Mouse (Mus musculus) megakaryocyte-erythroid progenitor cell, adult 5-6 weeks (primary cell): ENCODE results near the gene Gm10964. TPM values are rescaled to one million over a fixed set of nuclear protein-coding genes. Genes with fewer than 3 reads are reported as not detected.

ENCODE experiments used
- ATAC-seq: replicated peaks from 2 replicates; pipeline ENCODE4 v1.8.0; 2016; ENCODE audit warnings: mild to moderate bottlenecking, inconsistent platforms; ENCODE audit not compliant: severe bottlenecking, poor library complexity, low FRiP score, low TSS enrichment
- total RNA-seq, 2 experiments: library from RNA; stranded (forward) in 1 of 2; stranded (reverse) in 1 of 2; fragments of 200-1000, 215-1000 nt in 1 of 2; fragments of >200 nt in 1 of 2; fragmentation: Nextera tagmentation in 1 of 2; gene quantifications; 2 replicates each; pipeline ENCODE4 v1.2.3; 2014 to 2017

Gm10964 gene
- total RNA-seq, 2 experiments from 2014 or later: not detected

DNA sequence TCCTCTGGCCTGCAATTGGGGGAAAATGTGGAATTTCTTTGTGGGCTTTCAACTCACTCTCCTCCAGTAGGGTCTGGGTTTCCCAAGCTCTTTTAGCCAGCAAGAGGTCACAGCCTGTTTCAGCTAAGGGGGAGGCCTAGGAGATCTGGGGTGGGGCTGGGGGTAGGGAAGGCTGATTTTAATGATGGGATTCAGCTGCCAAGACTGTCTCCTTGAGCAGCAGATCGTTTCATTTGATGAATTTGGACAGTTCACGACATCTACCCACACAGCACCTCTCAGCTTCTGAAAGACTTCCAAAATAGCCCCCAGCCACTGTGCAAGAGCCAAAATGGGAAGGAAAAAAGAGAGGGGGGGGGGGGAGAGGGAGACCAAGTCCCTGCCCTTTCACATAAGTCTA lies 6.0 kb upstream of the Gm10964 start:
- ATAC-seq: no peak

DNA sequence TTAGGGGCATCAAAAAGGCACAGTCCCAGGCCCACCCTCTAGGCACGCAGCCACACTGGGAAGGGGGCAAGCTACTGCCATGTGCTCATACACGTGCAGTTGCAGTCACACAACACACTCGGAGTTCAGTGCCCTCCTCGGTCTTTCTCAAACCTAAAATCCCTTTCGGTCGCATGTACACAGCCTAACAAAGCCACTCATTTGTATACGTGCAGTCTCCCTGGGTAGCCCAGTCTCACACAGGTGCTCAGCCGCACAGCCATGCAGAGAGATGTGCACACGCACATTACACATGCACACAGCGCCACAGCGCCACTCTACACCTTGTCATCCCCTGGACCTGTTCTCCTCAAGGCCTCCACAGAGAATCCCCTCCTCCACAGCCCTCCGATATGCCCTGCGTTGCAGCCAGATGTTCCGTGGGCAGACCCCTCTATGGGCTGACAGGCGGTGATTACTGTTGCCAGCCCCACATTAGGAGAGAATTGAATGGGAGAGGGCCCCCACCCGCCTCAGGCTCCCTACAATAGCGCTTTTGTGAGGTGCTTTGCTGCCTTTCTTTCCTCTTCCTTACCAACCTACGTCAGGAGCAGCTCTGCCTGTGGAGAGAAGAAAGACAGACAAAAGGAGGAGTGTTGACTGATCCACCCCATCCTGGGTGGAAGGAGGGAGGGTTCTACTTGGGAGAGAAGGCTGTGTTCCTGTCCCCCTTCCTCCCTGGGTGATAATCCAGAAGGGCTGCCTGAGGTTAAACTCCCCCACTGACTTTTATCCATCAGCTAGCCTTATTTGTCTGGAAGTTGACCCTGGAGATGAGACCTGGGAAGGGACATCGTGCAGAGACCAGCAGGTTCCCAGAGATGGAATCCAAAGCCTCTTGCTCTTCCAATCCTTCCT lies 5.1 kb upstream of the Gm10964 start:
- ATAC-seq: no peak

DNA sequence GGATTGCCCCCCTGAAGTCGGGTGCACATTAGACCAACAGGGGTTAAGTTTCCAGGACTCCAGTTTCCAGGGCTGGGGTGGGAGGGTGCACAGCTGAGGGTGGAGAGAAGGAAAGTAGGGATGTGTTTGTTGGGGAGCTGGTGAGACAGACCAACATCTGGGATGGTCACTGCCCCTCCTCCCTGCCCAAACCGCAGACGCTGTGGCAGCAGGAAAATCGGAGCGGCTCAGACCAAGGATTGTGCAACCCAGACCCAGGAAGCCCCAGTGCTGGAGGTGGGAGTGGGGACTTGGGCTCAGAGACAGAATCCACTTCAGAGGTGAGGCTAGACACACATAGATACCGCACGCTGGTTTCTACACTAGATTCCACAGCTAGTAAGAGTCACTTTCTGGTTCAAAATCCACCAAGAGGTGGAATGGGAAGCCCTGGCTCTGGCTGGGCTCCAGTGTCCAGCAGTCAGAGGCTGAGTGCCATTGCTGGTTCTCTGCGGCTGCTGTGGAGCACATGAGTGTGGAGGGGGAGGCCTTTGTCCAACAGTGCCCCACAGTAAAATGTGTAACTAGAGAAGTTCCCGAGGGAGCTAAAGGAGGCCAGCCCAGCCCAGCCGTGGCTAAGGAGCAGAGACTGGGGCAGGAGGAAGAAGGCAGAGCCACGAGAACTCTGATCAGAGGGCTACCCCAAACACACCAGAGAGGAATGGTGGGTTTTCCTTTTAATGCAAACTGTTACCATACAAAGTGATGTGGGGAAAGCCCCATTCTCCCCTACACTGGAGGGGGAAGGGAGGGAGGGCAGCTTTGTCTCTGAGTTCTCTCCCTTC lies 4.3 kb upstream of the Gm10964 start:
- ATAC-seq: no peak

DNA sequence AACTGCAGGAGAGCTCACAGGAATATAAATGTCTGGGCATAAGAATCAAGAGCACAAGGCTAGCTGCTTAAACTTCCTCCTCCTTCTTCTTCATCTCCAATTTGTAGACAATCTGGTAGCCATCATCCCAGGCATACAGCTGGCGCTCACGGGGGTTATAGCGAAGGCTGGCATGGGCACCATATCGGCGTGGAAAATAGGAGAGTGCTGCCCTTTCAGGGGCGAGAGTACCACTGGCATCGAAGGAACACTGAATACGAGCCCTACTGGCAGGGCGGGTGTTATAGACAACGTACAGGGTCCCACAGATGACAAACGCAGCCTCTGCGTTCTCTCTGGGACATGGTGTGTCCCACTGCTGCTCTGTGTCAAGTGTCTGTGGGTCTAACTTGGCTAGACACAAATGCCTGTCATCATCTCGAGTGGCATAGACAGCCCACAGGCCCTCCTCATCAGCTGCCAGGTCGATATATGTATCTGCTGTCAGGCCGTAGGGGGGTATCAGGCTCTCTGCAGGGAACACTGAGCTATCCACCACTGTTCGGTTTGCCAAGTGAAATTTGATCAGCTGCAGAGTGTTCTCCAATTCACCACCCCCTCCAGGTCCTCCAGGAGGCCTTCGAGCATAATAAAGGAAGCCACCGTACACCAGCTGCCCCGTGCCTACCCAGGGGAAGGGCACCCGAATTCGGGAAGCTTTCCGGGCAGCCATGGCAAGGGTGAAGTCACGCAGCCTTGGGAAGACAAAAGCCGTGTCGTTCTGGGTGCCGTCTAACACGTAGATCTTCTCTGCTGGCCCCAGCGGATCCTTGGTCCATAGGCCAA lies 3.2 kb upstream of the Gm10964 start:
- no peak for ATAC-seq

DNA sequence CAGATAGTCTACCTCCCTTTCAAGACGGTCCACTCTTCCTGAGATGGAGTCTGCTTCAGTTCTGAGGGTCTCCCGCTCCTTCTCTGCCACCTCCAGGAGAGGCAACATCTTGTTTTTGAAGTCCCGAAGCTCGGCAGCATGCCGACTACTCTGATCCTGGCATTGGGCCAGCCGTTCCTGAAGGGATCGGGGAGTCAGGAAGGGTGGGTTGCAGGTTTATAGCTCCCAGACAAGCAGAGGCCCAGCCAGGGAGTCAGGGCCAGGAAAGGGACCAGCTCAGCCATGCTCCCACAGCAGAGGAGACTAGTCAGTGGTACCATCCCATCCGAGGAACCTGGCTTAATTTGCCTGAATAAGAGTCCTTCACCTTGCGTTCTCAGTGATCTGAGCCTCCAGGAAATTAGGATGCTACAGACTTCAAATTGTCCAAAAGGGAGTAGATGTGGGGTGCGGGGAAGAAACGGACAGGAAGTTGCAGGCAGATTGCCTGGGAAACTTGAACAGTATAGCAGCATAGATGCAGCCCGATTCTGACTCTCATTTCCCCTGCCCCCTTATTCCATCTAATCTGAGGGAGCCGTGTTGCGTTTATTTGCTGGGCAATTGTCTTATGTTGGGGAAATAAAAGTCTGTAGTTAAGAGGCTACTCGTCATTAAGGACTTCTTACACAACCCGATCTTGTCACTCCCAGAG lies 2.0 kb upstream of the Gm10964 start:
- no peak for ATAC-seq

DNA sequence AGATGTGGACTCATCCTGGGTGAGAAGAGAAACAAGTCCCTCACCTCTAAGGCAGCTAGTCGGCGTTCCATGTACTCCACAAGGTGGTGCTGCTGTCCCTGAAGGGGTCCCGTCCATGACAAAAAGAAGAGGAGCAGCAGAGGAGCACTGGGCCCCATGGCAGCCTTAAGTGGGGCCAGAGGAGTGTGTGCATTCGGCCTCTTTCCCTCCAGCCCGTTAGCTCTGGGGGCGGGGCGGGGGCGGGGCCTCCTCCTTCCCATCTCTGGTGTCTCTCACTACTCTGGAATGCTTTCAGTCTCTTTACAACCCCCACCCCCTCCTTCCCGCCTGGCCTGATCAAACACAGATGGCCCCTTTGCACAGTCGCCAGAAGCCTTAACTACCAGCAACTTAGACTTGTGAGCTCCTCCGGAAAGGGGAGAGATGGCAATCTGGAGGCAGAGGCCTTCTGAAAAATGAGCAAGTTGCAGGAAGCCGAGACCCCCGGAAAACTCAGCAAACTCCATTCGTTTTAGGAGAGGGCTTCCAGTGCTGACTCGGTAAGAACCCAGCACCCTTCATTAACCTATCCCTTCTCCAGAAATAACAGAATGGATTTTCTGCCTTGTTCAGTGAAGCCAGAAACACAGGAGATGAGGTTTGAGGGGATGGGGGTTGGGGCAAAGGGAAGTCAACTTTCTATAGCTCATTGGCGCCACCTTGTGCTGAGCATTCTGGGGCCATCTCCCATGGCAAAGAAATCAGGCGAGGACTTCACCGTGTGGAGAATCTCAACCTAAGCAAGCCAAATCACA lies 1.2 kb upstream of the Gm10964 start, which contains the start of gene Olfml3:
Gene Olfml3, minus strand, starts transcription at position 224 of the 794 bp plus-strand sequence.
- peak; percentile 81 for ATAC-seq

DNA sequence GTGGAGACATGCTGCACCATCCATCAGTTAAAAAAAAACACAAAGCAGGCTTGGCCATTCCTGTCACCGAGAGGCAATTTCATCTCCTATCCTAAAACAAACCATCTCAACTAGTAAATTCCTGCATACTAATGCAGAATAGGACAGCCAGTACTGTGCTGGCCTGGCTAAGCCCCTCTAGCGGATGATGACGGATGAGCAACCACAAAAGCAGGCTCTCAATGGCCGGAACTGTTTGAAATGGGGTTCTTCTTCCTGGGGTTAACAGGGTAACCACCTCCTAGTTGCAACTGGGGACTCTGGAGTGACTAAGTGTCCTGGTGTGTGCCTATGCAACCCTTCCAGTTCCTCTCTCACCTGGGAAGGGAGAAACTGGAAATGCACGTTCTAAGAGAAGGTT lies 1.2 kb downstream of the Gm10964 start:
- no peak for ATAC-seq

DNA sequence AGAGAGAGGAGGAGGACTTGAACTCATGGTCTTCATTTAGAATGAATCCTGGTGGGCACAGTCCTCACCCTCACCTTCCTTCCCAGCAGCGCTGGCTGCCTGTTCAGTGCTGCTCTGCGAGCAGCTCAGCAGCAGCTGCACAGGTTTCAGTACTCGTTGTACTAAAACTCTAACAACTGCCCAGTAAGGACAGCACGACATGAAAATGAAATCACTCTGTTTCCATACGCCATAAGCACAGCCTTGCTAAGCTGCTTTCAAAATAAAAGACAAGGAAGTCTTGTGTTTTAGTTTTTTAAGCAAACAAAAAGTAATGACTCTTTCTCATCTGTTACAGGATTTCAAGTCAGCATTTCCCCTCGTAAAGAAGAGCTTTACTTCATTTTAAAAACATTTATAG lies 4.0 kb downstream of the Gm10964 start:
- ATAC-seq: no peak

DNA sequence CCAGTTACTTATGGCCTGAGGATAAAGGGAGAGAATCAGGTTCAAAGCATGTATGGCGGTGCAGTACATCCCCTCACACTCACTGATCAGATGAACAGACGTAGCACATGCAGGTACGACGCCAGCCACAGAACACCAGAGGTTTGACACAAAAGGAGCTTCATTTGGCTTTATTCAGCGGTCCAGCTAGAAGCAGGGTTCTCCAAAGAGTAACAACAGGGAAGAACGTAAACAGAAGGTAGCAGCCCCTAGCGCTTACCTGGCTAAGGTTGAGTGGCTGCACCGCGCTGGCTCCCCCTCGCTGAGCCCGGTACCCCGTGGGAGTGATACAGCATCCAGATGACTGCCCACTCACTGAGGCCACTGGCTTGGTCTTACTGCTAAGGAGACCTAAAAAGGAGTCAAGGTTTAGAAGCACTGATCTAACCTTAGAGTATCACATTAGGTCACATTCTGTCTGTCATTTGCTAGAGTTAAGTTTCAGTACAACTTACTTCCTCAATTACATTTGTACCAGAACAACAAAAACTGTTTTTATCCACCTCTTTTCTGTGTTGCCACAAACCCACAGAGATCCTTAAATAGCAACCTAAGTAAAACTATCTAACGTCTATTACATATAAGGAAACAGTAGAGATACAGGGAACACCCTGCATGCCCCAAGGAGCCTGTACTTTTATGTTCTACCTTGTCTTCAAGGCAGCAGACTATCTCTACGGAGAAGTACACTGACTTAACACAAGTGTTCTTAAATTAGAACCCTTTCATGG lies 6.0 kb downstream of the Gm10964 start:
- no peak for ATAC-seq

DNA sequence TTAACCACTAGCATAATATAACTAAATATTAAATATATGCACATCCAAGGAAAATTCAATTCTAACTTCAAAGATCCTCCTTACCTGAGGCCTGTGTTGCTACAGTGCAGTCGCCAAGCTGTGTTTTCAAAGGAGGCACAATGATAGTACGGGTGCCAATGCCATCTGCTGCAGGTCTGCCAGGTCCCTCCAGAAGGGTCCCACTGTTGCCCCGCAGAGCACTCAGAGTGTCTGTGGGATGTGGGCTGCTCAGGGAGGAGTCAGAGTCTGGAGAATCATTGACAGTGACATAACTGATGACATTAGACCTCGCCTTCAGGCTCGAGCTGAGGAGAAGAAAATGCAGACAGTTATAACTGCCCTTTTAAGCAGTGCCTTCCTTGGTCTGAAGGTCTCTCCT lies 7.5 kb downstream of the Gm10964 start:
- no peak for ATAC-seq

DNA sequence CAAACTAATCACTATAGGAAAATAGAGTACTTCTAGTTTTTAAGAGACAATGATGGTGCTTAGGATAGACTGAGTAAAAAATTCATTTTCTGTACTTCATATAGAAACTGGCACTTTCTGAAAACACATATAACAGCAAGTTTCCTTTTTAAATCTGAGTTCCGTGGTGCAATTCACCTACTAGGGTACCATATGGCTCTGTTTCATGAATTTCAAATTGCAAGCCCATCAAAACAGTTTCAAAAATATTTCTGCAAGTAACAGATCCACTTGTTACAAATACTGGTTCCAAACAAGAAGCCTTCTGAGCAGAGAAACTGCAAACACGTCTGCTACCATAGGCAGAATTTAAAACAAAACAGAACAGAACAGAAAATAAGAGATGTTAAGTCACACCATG lies 12.4 kb downstream of the Gm10964 start:
- ATAC-seq: no peak

DNA sequence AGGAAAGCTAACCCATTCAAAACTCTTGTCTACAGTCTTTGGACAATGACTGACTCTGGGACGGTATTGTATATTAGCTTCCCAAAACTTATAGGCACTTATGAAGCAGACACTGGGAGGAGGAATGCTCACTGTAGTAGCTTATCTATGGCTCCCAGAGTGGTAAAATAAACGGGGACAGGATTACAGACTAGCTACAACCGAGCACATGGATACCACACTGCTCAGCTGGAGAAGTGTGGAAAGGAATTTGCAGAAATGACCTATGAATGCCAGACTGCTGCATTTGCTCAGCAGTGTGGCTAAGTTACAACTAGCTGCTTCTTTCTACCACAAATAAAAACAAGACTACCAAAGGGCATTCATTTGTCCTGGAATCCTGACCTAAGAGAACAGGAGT lies 16.2 kb downstream of the Gm10964 start:
- ATAC-seq: no peak

DNA sequence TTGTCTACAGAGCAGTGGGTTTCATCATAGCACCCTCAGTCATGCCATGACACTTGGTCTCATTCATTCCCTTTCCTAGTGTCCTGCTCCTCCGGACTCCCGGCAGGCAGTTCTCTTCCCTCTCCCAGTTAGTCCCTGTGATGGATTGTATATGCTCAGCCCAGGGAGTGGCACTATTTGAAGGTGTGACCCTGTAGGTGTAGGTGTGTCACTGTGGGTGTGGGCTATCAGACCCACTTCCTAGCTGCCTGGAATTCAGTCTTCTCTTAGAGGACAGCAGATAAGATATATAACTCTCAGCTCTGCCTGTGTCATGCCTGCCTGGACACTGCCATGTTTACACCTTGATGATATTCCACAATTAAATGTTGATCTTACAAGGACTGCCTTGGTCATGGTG lies 17.8 kb downstream of the Gm10964 start:
- ATAC-seq: no peak

DNA sequence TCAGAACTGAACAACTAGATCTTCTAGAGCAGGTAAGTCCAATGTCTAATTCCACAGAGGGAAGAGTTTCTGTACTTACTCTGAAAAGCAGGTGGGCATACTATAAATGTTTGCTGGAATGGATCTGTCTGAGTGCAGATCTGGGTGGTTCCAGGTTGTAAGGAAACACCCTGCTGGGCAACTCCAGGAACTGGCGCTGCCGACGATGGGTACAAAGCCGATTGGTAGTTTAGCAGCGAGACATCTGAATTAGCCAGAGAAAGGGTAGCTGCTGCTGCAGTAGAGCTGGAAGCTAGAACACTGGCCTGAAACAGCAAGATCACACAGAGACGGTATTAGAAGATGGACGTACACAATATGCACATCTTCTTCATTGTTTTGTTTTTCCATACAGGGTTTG lies 19.3 kb downstream of the Gm10964 start:
- ATAC-seq: no peak

DNA sequence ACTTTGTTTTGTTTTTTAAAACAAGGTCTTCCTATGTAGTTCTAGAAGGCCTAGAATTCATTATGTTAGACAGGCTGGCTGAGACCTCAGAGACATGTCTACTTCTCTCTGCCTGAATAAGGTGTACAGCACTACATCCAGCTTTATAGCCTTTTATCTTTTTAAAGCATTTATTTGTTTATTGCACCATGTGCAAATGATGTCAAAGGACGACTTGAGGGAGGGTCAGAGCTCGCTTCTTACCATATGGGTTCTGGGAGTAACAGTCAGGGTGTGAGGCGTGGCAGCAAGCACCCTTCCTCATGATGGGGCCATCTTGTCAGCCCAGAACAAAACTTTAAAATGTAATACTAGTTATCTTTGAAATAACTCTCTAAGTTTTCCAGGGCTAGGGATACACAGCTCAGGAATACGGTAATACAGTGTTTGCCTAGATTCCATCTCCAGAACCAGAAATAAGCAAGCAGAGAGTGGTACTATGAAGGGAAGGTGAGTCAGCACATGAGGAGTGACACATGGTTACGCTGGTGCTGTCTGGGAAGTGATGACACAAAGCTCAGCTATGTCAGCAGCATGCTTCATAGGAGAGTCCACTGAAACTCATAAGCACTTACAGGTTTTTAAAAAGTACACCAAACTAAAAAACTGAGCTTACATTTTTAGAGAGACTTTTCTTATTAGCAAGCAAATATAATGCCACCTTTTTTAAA lies 20.2 kb downstream of the Gm10964 start:
- no peak for ATAC-seq

DNA sequence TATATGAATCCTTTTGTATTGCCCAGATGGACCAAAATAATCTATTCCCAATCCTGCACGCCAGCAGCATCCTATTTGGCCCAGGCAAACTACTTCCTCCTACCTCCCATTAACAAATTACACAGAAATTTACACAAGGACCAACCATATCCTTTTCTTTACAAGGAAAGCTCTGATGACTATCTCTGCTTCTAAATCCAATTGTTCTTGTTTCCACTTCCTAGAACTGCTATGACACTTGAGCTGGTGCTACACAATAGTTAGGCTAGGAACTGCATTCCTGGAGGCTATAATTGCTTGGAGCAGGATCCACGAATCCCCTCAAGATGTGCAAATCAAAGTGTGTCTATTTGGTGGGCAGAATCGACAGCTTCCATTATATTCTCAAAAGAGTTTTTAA lies 27.6 kb downstream of the Gm10964 start:
- no peak for ATAC-seq

DNA sequence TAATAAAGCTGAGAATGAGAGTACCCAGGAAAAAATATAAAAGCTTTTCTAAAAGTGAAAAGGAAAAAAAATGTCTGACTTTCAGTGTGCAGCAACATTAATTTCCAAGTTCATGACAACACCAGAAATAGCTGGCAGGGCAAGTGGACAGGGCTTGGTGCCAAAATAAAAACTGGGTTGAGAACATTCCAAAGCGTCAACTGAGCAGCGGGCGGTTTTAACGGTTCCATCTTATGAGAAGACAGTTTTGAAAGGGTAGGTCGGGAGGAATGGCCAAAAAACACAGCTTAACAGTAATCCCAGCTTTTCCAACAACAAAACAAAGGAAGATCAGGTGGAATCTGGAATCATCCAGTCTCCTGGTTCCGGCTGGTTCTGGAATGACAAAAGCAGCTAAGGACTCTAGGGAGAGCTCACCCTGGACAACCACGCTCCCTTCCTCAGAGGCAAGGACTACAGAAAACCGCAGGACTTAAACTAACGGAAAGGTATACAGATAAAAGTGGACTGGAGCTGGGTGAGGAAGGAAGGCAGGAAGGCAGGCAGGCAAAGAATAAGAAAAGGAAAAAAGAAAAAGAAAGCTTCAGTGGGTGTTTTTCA lies 32.5 kb downstream of the Gm10964 start:
- ATAC-seq: peak; percentile 62; the same call in 1 of the 2 replicates
